Mouse (Mus musculus): Measurements from ENCODE around the gene Col11a1.

The Col11a1 gene

GRCm38 (mm10) chr3:114029971-114030635 lies at the start of gene Col11a1:
Gene Col11a1, plus strand, starts transcription at chr3:114030540.
- no peak for DNase-seq

- DNase-seq = no peak
Measured at GRCm38 (mm10) chr3:113990936-113991335, 39.4 kb upstream of the Col11a1 start.

GRCm38 (mm10) chr3:114030886-114031285 lies 546 bp downstream of the Col11a1 start:
- no peak for DNase-seq

- no peak for DNase-seq
Measured at GRCm38 (mm10) chr3:114031351-114032213, 1.2 kb downstream of the Col11a1 start.

- DNase-seq = no peak
Measured at GRCm38 (mm10) chr3:114032333-114032732, 2.0 kb downstream of the Col11a1 start.

- no peak for DNase-seq
Measured at GRCm38 (mm10) chr3:114052406-114052805, 22.1 kb downstream of the Col11a1 start.

DNA sequence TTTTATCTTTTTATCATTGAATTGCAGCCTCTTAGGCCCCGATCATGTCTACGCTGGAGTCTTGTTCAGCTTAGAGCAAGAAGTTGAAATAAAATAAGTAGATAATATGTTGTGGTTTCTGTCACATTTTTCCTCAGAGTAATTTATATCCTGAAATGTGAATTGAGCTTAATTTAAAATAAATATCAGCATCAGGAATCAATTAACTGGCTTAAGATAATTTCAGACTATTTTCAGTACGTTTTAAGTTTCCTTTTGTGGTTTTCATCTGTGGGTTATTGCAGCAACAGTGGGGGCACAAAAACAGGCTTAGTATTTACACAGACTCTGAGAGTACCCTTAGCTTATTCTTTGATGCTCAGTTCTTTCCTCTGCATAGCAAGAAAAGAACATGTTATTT lies 23.2 kb downstream of the Col11a1 start:
- DNase-seq = no peak

DNA sequence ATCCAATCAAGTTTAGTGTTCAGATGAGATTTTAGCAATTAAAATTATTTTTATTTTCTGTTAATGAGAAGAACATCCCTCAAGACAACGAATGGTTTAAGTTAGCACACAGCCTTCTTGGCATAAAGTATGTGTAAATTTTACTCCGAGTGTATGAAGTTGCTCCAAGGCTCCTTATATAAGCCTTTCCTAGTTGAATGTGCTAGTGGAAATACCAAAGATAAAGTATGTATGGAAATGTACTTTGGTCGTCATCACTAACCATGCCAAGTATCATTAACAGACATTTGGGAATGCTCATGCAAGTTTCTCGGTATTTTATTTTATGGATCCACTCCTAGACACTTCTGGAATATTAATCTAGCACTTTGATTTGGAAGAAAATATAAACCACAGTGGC lies 34.8 kb downstream of the Col11a1 start:
- no peak for DNase-seq

DNA sequence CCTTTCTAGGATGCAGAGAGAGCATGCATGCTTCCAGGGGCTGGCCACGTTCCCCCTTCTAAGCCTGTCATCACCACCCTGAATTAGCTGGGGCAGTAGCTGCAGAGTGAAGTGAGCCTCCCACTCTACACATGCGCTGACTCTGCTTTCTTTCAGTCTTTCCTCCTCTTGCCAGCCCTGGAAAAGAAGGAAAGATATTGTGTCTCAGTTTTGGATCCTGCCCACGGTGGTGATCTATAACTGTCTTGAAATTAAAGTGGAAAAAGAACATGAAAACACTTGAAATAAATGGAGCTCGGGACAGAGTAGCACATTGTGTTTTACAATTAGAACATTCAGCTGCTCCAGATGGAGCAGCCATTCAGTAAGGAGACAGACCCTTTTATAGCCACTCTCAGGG lies 35.2 kb downstream of the Col11a1 start:
- no peak for DNase-seq

- no peak for DNase-seq
Measured at GRCm38 (mm10) chr3:114099335-114099734, 69.0 kb downstream of the Col11a1 start.

DNA sequence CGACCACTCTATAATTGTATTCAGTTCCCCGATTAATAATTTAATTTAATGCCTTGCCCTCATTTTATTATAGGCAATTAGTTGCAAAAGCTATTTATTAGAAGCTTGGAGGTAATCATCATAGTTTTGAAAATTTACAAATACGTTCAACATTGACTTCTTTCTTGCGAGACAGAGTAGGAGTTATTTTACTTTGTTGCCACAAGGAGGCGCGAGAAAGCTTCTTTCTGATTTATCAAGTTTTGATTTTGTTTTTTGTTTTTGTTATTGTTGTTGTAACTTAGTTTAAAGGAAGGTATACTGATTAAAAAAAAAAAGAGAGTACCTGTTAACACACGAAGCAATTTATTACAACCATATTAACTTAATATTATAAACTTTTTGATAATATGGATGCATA lies 76.8 kb downstream of the Col11a1 start:
- DNase-seq = no peak

DNA sequence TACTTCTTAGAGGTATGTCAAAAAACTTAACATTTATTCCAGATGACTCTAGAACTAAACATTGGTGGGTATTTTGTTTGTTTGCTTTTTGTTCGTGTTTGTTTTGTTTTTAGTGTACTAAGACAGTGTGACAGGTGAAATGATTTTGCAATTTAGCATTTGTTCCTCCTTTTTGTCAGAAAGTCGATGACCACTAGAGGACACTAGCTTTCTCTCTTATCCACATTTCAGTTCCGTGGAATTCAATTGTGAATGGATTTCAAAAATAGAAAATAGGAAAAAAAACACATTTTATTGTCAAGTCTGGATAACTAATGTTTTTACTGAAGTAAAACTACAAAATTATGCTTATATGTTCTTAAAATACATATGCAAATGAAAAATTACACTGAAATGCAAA lies 116.8 kb downstream of the Col11a1 start:
- DNase-seq = no peak

DNA sequence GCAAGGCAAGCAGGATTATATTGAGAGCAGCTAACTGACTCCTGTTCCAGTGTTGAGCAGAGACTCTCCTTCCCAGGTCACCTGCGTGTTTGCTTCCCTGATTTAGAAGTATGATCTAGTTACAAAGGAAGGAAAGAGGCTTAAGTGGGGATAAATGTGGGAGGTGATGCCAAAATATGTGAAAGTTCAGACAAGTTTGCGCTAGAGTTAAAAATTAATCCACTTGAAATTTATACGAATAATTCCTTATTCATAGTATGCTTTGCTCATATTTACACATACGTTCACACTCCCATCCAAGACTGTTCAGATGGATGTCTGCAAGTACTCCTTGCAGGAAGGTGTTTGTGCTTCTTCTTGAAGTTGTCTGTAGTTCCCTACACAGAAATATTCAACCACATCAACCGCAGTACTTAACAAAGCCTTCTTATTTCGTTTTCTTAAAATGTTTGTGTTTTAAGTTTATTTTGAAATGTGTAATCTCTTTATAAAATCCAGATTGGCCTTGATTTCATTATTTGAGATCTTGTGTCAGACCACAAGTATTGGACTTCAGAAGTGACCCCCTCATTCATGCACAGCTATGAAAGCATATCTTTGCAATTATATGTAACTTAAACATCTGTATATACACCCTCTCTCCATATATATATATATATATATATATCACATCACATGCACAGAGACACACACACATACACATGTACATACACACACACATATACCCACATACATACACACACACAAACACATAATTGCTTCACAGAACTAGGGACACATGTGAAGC lies 167.8 kb downstream of the Col11a1 start:
- no peak for DNase-seq

GRCm38 (mm10) chr3:114212255-114212654 lies 181.9 kb downstream of the Col11a1 start:
- DNase-seq = no peak

- DNase-seq = no peak
Measured at GRCm38 (mm10) chr3:114216105-114216504, 185.8 kb downstream of the Col11a1 start.

GRCm38 (mm10) chr3:114229501-114229900 lies 199.2 kb downstream of the Col11a1 start:
- no peak for DNase-seq
